Mouse (Mus musculus): ENCODE measurements at regions not wholly inside any gene's neighbourhood (a gene's known extent, or its start where the extent isn't known, plus 50 kb on each side); places are given as distances from the start of the nearest gene placed in this dataset.

- no peak for TF ChIP-seq CTCF (IDR thresholded peaks at IDR 0.05; ENCODE audit: low read depth)
- TF ChIP-seq EP300 (IDR thresholded peaks at IDR 0.05; ENCODE audit: low read depth), result no peak
Observed at GRCm38 (mm10) chr8:115786185-115786584, 78.6 kb upstream of the Maf start.
